ENCODE assay signal across 8 mouse cellular contexts in the genomic region with DNA sequence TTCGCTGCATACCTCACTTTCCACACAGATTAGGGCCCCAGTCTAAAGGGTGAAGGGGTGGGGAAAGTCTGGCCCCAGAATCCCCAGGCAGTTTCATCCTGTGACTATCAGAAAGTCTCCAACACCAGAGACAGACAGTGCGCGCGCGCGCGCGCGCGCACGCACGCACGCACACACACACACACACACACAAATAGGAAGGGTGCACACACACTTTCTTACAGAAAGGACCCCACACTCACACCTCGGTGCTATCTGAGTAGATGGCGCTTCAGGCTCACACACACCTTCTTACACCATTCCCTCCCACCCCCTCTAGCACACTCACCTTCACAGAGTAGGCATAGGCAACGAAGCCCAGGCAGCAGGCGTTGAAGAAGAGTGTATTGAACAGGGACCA. TPM values are rescaled to one million over a fixed set of nuclear protein-coding genes. Genes with fewer than 3 reads are reported as not detected.
A peak's percentile ranks its signal among the peaks of the same experiment; 100 is the strongest.
DNase-seq lines count a peak whose midpoint lies in the region; ATAC-seq and TF ChIP-seq lines count a peak whose summit lies in the region.

No protein-coding gene starts in this region.

- H3K4me2 ChIP-seq in embryonic facial prominence, embryonic 12.5 days (replicated peaks) = peak overlapping the region; percentile 87
- peak overlapping the region; percentile 89 for H3K4me2 ChIP-seq in limb, embryonic 13.5 days (replicated peaks)
- H3K4me2 ChIP-seq in neural tube, embryonic 12.5 days (replicated peaks) = peak overlapping the region; percentile 60

- H3K36me3 ChIP-seq in spleen, adult 2 months (ENCODE audit: control insufficient read depth, insufficient read depth, low read length) = no peaks in the 10 kb centered on the region
- H3K36me3 ChIP-seq in embryonic facial prominence, embryonic 12.5 days = peaks cover 8% of the 10 kb centered on the region
- H3K36me3 ChIP-seq in limb, embryonic 13.5 days = peaks cover 17% of the 10 kb centered on the region
- H3K36me3 ChIP-seq in neural tube, embryonic 12.5 days = no peaks in the 10 kb centered on the region

- DNase-seq in spleen, adult 2 months (ENCODE audit: low read depth in 1 of 2, low spot score in 2 of 2) = no peak
- no peak for DNase-seq in spleen, postnatal 36 days (ENCODE audit: low spot score in 2 of 2)
- DNase-seq in adrenal gland, postnatal 4 days (ENCODE audit: low spot score in 2 of 2) = no peak
- DNase-seq in layer of hippocampus, adult 9-11 months = no peak
- no peak for DNase-seq in cerebellum, adult 11-12 months

- peak overlapping the region; percentile 66 for H3K27ac ChIP-seq in spleen, adult 2 months (ENCODE audit: insufficient read depth, low read length)
- peak overlapping the region; percentile 96 for H3K27ac ChIP-seq in embryonic facial prominence, embryonic 12.5 days
- peak overlapping the region; percentile 99 for H3K27ac ChIP-seq in limb, embryonic 13.5 days
- no peak overlapping the region for H3K27ac ChIP-seq in neural tube, embryonic 12.5 days

- peak overlapping the region; percentile 78 for H3K9ac ChIP-seq in embryonic facial prominence, embryonic 12.5 days
- H3K9ac ChIP-seq in limb, embryonic 13.5 days = peak overlapping the region; percentile 82
- peak overlapping the region; percentile 45 for H3K9ac ChIP-seq in neural tube, embryonic 12.5 days

- TF ChIP-seq CTCF in spleen, adult 2 months (IDR thresholded peaks at IDR 0.05; ENCODE audit: extremely low read depth, insufficient read depth, insufficient read length, insufficient replicate concordance) = no peak

- no peaks in the 10 kb centered on the region for H3K27me3 ChIP-seq in spleen, adult 2 months (ENCODE audit: control insufficient read depth, insufficient read depth, low read length)
- no peaks in the 10 kb centered on the region for H3K27me3 ChIP-seq in embryonic facial prominence, embryonic 12.5 days
- H3K27me3 ChIP-seq in limb, embryonic 13.5 days = no peaks in the 10 kb centered on the region
- H3K27me3 ChIP-seq in neural tube, embryonic 12.5 days (replicated peaks) = no peaks in the 10 kb centered on the region

- 6% methylated on average over 17 of the region's 17 CpGs for WGBS in spleen, adult 2 months
- 10% methylated on average over 17 of the region's 17 CpGs for WGBS in embryonic facial prominence, embryonic 12.5 days
- 4% methylated on average over 17 of the region's 17 CpGs for WGBS in limb, embryonic 13.5 days
- 18% methylated on average over 17 of the region's 17 CpGs for WGBS in neural tube, embryonic 12.5 days

- TF ChIP-seq POLR2A in spleen, adult 2 months (IDR thresholded peaks at IDR 0.05; ENCODE audit: low read depth, low read length) = no peak

- H3K9me3 ChIP-seq in embryonic facial prominence, embryonic 12.5 days = no peaks in the 10 kb centered on the region
- H3K9me3 ChIP-seq in limb, embryonic 13.5 days = no peaks in the 10 kb centered on the region
- H3K9me3 ChIP-seq in neural tube, embryonic 12.5 days = no peaks in the 10 kb centered on the region

- ATAC-seq in embryonic facial prominence, embryonic 12.5 days (ENCODE audit: insufficient number of reproducible peaks, insufficient read depth, low FRiP score, low TSS enrichment) = peak; percentile 36; the same call in 1 of the 2 replicates
- ATAC-seq in limb, embryonic 13.5 days (ENCODE audit: low FRiP score, low read depth) = peak; percentile 2; the same call in 1 of the 2 replicates
- ATAC-seq in neural tube, embryonic 12.5 days (ENCODE audit: low FRiP score, low read depth) = 0 out of 2 replicates have a peak, but pooled peaks have one; percentile 23

- H3K4me3 ChIP-seq in spleen, adult 2 months (ENCODE audit: extremely low read depth, insufficient read depth, insufficient read length) = peak overlapping the region; percentile 36; the same call in 1 of the 2 replicates
- peak overlapping the region; percentile 66 for H3K4me3 ChIP-seq in embryonic facial prominence, embryonic 12.5 days
- H3K4me3 ChIP-seq in limb, embryonic 13.5 days = peak overlapping the region; percentile 70
- peak overlapping the region; percentile 41 for H3K4me3 ChIP-seq in neural tube, embryonic 12.5 days

- peaks cover 20% of the 10 kb centered on the region; the same call in 1 of the 2 replicates for H3K4me1 ChIP-seq in spleen, adult 2 months (ENCODE audit: control insufficient read depth, insufficient read depth, insufficient read length)
- peaks cover 47% of the 10 kb centered on the region for H3K4me1 ChIP-seq in embryonic facial prominence, embryonic 12.5 days
- H3K4me1 ChIP-seq in limb, embryonic 13.5 days = peaks cover 67% of the 10 kb centered on the region
- peaks cover 31% of the 10 kb centered on the region for H3K4me1 ChIP-seq in neural tube, embryonic 12.5 days

RNA-seq across cellular contexts. Expression of a gene that starts 0.4 kb away (rescaled TPM):
- not detected in 2 replicates for polyA plus RNA-seq in spleen, adult 2 months (2012; rRNA removed)
- polyA plus RNA-seq in embryonic facial prominence, embryonic 12.5 days (2016; fragmentation: Nextera tagmentation; extraction: Ambion mirVana) = 0.65 TPM in 1 of 2 replicates, not detected in the other
- not detected in 2 replicates for polyA plus RNA-seq in limb, embryonic 13.5 days (2015; fragmentation: Nextera tagmentation; extraction: Ambion mirVana)
- 0.55 TPM in 1 of 2 replicates, not detected in the other for polyA plus RNA-seq in neural tube, embryonic 12.5 days (2016; fragmentation: Nextera tagmentation; extraction: Ambion mirVana)
- not detected for total RNA-seq in adrenal gland, postnatal 4 days (2021)

RNA-seq across cellular contexts. Expression of a gene that starts 0.4 kb away (rescaled TPM):
- 279 and 436 TPM in 2 replicates for polyA plus RNA-seq in spleen, adult 2 months (2012; rRNA removed)
- 864 and 899 TPM in 2 replicates for polyA plus RNA-seq in embryonic facial prominence, embryonic 12.5 days (2016; fragmentation: Nextera tagmentation; extraction: Ambion mirVana)
- 1,181 and 1,271 TPM in 2 replicates for polyA plus RNA-seq in limb, embryonic 13.5 days (2015; fragmentation: Nextera tagmentation; extraction: Ambion mirVana)
- polyA plus RNA-seq in neural tube, embryonic 12.5 days (2016; fragmentation: Nextera tagmentation; extraction: Ambion mirVana) = 314 and 316 TPM in 2 replicates
- total RNA-seq in adrenal gland, postnatal 4 days (2021) = 100 to 1,000 TPM; 508 to 623 TPM

RNA-seq across cellular contexts. Expression of a gene that starts 5.3 kb away (rescaled TPM):
- polyA plus RNA-seq in spleen, adult 2 months (2012; rRNA removed) = 1.2 and 1.3 TPM in 2 replicates
- 4.2 and 4.5 TPM in 2 replicates for polyA plus RNA-seq in embryonic facial prominence, embryonic 12.5 days (2016; fragmentation: Nextera tagmentation; extraction: Ambion mirVana)
- polyA plus RNA-seq in limb, embryonic 13.5 days (2015; fragmentation: Nextera tagmentation; extraction: Ambion mirVana) = 10.7 and 15.2 TPM in 2 replicates
- polyA plus RNA-seq in neural tube, embryonic 12.5 days (2016; fragmentation: Nextera tagmentation; extraction: Ambion mirVana) = 1.2 and 1.6 TPM in 2 replicates
- total RNA-seq in adrenal gland, postnatal 4 days (2021) = 1 to 10 TPM; 2.6 to 2.8 TPM

RNA-seq across cellular contexts. Expression of a gene that starts 11.7 kb away (rescaled TPM):
- 159 and 265 TPM in 2 replicates for polyA plus RNA-seq in spleen, adult 2 months (2012; rRNA removed)
- polyA plus RNA-seq in embryonic facial prominence, embryonic 12.5 days (2016; fragmentation: Nextera tagmentation; extraction: Ambion mirVana) = 35.5 and 37.6 TPM in 2 replicates
- 50.2 and 64.6 TPM in 2 replicates for polyA plus RNA-seq in limb, embryonic 13.5 days (2015; fragmentation: Nextera tagmentation; extraction: Ambion mirVana)
- polyA plus RNA-seq in neural tube, embryonic 12.5 days (2016; fragmentation: Nextera tagmentation; extraction: Ambion mirVana) = 10.1 and 13.6 TPM in 2 replicates
- 10 to 100 TPM in 1 of 2 experiments, 1 to 10 TPM in 1; 8.0 to 13.7 TPM for total RNA-seq in adrenal gland, postnatal 4 days (2021)

RNA-seq across cellular contexts. Expression of a gene that starts 14.2 kb away (rescaled TPM):
- 21.2 and 26.0 TPM in 2 replicates for polyA plus RNA-seq in spleen, adult 2 months (2012; rRNA removed)
- polyA plus RNA-seq in embryonic facial prominence, embryonic 12.5 days (2016; fragmentation: Nextera tagmentation; extraction: Ambion mirVana) = 23.0 and 24.4 TPM in 2 replicates
- 25.9 and 28.0 TPM in 2 replicates for polyA plus RNA-seq in limb, embryonic 13.5 days (2015; fragmentation: Nextera tagmentation; extraction: Ambion mirVana)
- polyA plus RNA-seq in neural tube, embryonic 12.5 days (2016; fragmentation: Nextera tagmentation; extraction: Ambion mirVana) = 11.2 and 12.2 TPM in 2 replicates
- 10 to 100 TPM; 41.5 to 44.5 TPM for total RNA-seq in adrenal gland, postnatal 4 days (2021)
